Mouse (Mus musculus): ENCODE measurements around the gene Gm6040.

Gene Gm6040

DNA sequence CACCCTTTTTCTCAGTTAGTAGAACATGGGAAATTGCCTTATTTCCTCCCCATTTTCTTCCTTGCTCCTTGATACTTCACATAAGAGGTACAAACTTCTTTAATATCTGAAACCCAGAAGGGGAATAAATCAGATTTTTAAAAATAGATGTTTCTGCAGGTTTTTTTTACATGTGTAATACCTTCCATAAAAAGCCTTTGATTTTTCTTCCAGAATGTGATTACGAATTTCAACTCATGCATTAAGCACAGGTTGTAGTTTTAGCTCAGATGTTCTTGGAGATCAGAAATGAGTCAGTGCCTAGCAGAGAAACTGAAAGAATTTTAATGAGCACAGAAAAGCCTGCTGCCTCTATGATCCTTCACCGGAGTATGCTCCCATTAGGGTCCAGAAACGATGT is at the start of gene Gm6040:
Gene Gm6040, minus strand, starts transcription at position 101 of the 400 bp plus-strand sequence.
- no peak for DNase-seq

DNA sequence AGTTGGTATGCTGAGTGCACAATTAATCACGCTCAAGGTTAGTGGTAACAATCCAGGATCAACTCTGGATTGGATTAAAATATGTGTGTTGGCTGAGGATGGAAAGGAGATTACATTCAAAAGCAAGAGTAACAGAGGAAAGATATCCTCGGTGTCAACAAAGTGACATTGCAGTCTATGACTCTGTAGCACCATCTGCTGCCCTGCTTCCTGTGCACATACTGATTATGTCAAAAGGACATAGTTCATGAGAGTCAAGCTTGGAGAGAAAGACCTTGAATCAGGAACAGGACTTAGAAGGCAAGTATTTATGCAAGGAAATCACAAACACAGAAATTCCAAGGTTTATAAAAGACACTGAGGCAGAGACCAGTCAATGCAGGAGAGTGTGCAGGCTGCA is 42.7 kb upstream of the Gm6040 start:
- DNase-seq: no peak

DNA sequence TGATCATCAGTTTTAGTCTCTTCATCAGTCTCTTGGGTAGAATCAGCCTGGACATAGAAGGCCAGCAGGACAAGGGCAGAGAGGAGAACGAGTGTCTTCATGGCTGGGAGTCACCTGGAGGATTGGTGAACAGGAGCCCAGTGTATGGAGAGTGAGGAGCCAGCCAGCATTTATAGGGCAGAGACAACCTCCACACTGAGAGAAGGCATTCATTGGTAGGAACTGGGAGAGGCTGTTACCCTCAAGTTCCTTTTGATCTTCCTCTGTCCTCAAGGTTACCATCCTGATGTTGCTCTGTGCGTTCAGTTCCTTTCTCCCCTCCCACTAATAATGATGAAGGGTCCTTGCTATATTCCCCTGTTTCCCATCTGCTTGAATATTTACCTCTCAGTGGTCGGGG is 22.7 kb upstream of the Gm6040 start, which contains the start of gene AY761185:
Gene AY761185, minus strand, starts transcription at position 101 of the 400 bp plus-strand sequence.
- no peak for DNase-seq

DNA sequence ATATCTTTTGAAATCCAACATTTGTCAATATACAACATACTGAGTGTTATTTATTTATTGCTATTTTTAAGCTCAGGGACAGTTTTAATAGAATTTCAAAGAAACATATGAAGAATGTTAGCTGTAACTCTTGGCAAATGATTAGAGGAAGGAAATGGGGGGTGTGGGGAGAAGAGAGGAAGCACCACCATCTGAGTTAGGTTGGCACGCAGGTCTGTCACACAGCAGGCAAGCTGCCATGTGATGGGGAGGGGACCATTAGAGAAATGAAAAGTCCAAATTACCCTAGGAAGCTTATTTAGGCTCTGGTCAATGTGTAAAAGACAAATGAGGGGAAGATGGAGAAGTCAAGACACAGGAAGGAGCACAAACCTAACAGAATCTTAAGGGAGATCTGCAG is 9.6 kb downstream of the Gm6040 start:
- no peak for DNase-seq

DNA sequence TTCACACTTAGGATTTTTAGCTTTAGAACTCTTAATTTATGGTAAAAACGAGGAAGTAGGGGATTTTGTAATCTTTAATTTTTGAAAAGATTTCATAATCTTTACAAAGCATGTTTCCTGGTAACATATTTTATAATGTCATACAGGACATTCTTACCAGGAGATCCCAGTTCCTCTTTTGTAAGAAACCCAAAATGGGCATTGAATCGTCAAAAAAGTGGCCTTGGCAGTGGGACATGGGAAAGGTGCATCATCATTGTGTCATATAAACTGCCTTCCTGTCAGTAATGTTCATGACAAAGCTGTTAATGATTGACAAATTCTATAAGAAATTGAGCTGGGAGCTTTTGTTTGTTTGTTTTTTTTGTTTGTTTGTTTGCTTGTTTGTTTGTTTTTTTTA is 13.6 kb downstream of the Gm6040 start:
- DNase-seq: no peak

DNA sequence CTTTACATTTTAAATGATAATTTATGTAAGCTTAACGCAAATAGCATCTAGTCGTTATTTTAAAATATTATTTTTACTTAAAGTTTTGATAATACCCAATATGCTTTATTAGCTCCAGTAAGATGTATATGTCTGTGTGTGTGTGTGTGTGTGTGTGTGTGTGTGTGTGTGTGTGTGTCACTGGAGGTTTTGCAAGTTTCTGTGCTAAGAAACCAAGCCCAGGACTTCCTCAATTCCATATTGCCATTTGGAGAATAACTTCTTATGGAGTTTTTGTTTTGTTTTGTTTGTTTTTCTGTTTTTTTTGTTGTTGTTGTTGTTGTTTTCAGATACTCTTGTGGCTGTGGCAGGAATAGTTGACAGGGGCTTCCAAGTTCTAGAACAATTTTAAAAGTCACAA is 14.8 kb downstream of the Gm6040 start:
- no peak for DNase-seq

DNA sequence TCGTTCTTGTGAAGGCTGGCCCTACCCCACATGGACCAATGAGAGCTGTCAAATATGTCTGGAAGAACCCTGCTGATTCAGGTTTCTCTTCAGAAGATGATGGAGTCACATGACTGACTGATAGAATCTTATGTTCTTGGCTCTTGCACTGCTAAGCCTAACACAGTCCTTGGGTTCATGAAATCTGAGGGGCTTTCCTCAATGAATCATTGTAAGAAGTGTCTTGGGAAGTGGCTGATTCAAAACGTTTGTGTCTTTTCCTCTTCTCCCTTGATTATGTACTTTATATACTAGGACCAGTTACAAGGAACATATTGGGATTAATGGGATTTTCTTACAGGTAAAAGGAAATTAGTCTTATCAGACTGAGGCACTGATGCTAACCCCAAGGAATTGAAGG is 19.3 kb downstream of the Gm6040 start, which contains the start of gene Gm15056:
Gene Gm15056, minus strand, starts transcription at position 101 of the 400 bp plus-strand sequence.
- DNase-seq: no peak

DNA sequence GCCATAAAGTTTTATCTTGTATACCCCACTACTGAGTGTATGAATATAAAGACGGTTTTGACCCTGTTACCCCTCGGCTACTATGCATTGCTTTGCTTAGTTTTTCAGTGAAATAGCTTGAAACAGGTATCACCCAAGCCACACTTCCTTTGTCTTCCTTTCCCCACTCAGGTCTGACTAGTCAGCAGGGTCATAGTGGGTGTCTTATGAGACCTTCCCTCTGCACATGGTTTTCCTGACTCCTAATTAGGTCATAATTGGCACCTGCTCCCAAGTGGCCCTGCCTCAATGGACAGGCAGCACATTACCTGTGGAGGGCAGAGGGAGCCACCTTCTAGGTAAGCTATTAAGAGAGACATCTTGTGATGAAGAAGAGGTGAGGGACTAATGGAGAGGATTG is 29.5 kb downstream of the Gm6040 start, which contains the start of gene Defb33:
Gene Defb33, plus strand, starts transcription at position 301 of the 400 bp plus-strand sequence.
- DNase-seq: no peak

DNA sequence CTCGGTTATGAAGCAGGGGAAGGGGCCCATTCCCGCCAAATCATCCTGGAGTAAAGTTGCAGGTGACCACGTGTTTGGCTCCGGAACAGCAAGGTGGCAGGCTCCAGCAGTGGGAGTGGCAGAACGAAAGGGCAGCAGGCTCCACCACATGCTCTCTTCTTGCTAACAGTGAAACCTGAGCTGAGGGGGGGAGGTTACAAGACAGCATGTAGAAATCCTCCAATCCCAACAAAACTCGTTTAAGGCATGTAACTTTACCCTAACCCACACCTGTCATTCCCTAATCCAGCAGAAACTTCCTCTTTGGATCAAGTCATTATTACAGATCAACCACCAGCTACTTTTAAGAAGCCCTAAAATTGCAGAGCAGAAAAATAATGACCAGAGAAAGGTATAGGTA is 47.3 kb downstream of the Gm6040 start:
- no peak for DNase-seq

Measured in right cerebral cortex, adult 18-20 months (tissue).